Comparison of ENCODE assay signal across 17 mouse cellular contexts in genomic region chr9:42614409-42614808, GRCm38 (mm10).
A peak's percentile ranks its signal among the peaks of the same experiment; 100 is the strongest.
DNase-seq lines count a peak whose midpoint lies in the region; ATAC-seq lines count a peak whose summit lies in the region.
"Had no signal": no experiment of that assay in that cellular context is flagged by ENCODE, and none has a peak within 500 bp of the region (broad histone marks: within the 10 kb centered on the region; RNA-seq: fewer than 3 reads in every experiment).

No protein-coding gene starts in this region.

- no peak for ATAC-seq in midbrain, embryonic 12.5 days (ENCODE audit: low FRiP score, low read depth)
- ATAC-seq in midbrain, embryonic 16.5 days = no peak
- ATAC-seq in granulocyte monocyte progenitor cell, adult 5-6 weeks (replicated peaks; ENCODE audit: poor library complexity, severe bottlenecking) = peak; percentile 79
- ATAC-seq in midbrain, embryonic 15.5 days (replicated peaks) = no peak
- ATAC-seq in hindbrain, embryonic 13.5 days (ENCODE audit: low FRiP score) = no peak
- ATAC-seq: hindbrain, postnatal 0 days had no signal

- peaks cover 5% of the 10 kb centered on the region; the same call in 1 of the 2 replicates for H3K4me1 ChIP-seq in midbrain, embryonic 12.5 days
- peaks cover 16% of the 10 kb centered on the region for H3K4me1 ChIP-seq in midbrain, embryonic 16.5 days (ENCODE audit: control insufficient read depth, insufficient read depth, low read length)
- H3K4me1 ChIP-seq in midbrain, embryonic 15.5 days = peaks cover 29% of the 10 kb centered on the region
- peaks cover 21% of the 10 kb centered on the region for H3K4me1 ChIP-seq in hindbrain, embryonic 13.5 days (replicated peaks)

- peaks cover 4% of the 10 kb centered on the region; the same call in 1 of the 2 replicates for H3K27me3 ChIP-seq in midbrain, embryonic 12.5 days
- no peaks in the 10 kb centered on the region for H3K27me3 ChIP-seq in midbrain, embryonic 16.5 days (ENCODE audit: control insufficient read depth, insufficient read depth, low read depth, low read length)
- no peaks in the 10 kb centered on the region for H3K27me3 ChIP-seq in midbrain, embryonic 15.5 days (replicated peaks)
- H3K27me3 ChIP-seq in hindbrain, embryonic 13.5 days = peaks cover 14% of the 10 kb centered on the region; the same call in 1 of the 2 replicates
- H3K27me3 ChIP-seq: embryonic facial prominence, embryonic 15.5 days; limb, embryonic 15.5 days had no signal

- no peaks in the 10 kb centered on the region for H3K36me3 ChIP-seq in midbrain, embryonic 12.5 days
- H3K36me3 ChIP-seq in midbrain, embryonic 16.5 days (ENCODE audit: control insufficient read depth, insufficient read depth, low read length) = no peaks in the 10 kb centered on the region
- H3K36me3 ChIP-seq in midbrain, embryonic 15.5 days (replicated peaks) = no peaks in the 10 kb centered on the region
- no peaks in the 10 kb centered on the region for H3K36me3 ChIP-seq in hindbrain, embryonic 13.5 days
- H3K36me3 ChIP-seq: embryonic facial prominence, embryonic 15.5 days; forebrain, embryonic 10.5 days; limb, embryonic 15.5 days had no signal

- no peak for DNase-seq in c-Kit-positive CD71-positive TER-119-positive erythroid progenitor cells, embryonic 14.5 days (ENCODE audit: low spot score)
- DNase-seq in layer of hippocampus, adult 9-11 months = no peak
- DNase-seq: cerebellum, postnatal 14 days; gastrocnemius, postnatal 10 days; heart, postnatal 36 days; kidney, adult 11 months; kidney, postnatal 14 days; spleen, adult 18-20 months had no signal

- H3K4me3 ChIP-seq in midbrain, embryonic 12.5 days = no peak overlapping the region
- no peak overlapping the region for H3K4me3 ChIP-seq in midbrain, embryonic 16.5 days (ENCODE audit: low read depth, low read length)
- no peak overlapping the region for H3K4me3 ChIP-seq in midbrain, embryonic 15.5 days
- no peak overlapping the region for H3K4me3 ChIP-seq in hindbrain, embryonic 13.5 days
- H3K4me3 ChIP-seq: embryonic facial prominence, embryonic 15.5 days; forebrain, embryonic 10.5 days; limb, embryonic 15.5 days had no signal

- no peak overlapping the region for H3K9ac ChIP-seq in midbrain, embryonic 12.5 days (replicated peaks)
- H3K9ac ChIP-seq in midbrain, embryonic 16.5 days (ENCODE audit: low read depth, low read length) = no peak overlapping the region
- no peak overlapping the region for H3K9ac ChIP-seq in midbrain, embryonic 15.5 days
- H3K9ac ChIP-seq in hindbrain, embryonic 13.5 days = no peak overlapping the region
- H3K9ac ChIP-seq: embryonic facial prominence, embryonic 15.5 days; limb, embryonic 15.5 days had no signal

- 73% methylated on average over 10 of the region's 10 CpGs for WGBS in midbrain, embryonic 12.5 days
- 55% methylated on average over 10 of the region's 10 CpGs for WGBS in midbrain, embryonic 16.5 days
- 70% methylated on average over 10 of the region's 10 CpGs for WGBS in midbrain, embryonic 15.5 days
- 70% methylated on average over 10 of the region's 10 CpGs for WGBS in hindbrain, embryonic 13.5 days

- H3K4me2 ChIP-seq in midbrain, embryonic 12.5 days (replicated peaks) = no peak overlapping the region
- H3K4me2 ChIP-seq in midbrain, embryonic 16.5 days (ENCODE audit: low read length) = no peak overlapping the region
- H3K4me2 ChIP-seq in midbrain, embryonic 15.5 days = no peak overlapping the region
- H3K4me2 ChIP-seq in hindbrain, embryonic 13.5 days = no peak overlapping the region
- H3K4me2 ChIP-seq: embryonic facial prominence, embryonic 15.5 days; limb, embryonic 15.5 days had no signal

- no peaks in the 10 kb centered on the region for H3K9me3 ChIP-seq in midbrain, embryonic 12.5 days
- no peaks in the 10 kb centered on the region for H3K9me3 ChIP-seq in midbrain, embryonic 16.5 days (replicated peaks; ENCODE audit: control insufficient read depth, low read length, poor library complexity, severe bottlenecking)
- H3K9me3 ChIP-seq in midbrain, embryonic 15.5 days = no peaks in the 10 kb centered on the region
- no peaks in the 10 kb centered on the region for H3K9me3 ChIP-seq in hindbrain, embryonic 13.5 days
- H3K9me3 ChIP-seq: embryonic facial prominence, embryonic 15.5 days; forebrain, embryonic 10.5 days; limb, embryonic 15.5 days had no signal

- 0 out of 2 replicates have a peak overlapping the region, but pooled peaks have one; percentile 35 for H3K27ac ChIP-seq in midbrain, embryonic 12.5 days (replicated peaks)
- no peak overlapping the region for H3K27ac ChIP-seq in midbrain, embryonic 16.5 days (ENCODE audit: low read length)
- H3K27ac ChIP-seq in midbrain, embryonic 15.5 days = peak overlapping the region; percentile 46; the same call in 1 of the 2 replicates
- no peak overlapping the region for H3K27ac ChIP-seq in hindbrain, embryonic 13.5 days
- H3K27ac ChIP-seq: embryonic facial prominence, embryonic 15.5 days; forebrain, embryonic 10.5 days; hindbrain, postnatal 0 days; limb, embryonic 15.5 days had no signal

Comparison
In these comparisons a context has a peak if more than half of its experiments do, and no peak if none do; other contexts are left out.
1. H3K27ac ChIP-seq: peak in midbrain, embryonic 12.5 days (single experiment) and midbrain, embryonic 15.5 days (single experiment); none in midbrain, embryonic 16.5 days (single experiment) and hindbrain, embryonic 13.5 days (single experiment).